In the genomic region with DNA sequence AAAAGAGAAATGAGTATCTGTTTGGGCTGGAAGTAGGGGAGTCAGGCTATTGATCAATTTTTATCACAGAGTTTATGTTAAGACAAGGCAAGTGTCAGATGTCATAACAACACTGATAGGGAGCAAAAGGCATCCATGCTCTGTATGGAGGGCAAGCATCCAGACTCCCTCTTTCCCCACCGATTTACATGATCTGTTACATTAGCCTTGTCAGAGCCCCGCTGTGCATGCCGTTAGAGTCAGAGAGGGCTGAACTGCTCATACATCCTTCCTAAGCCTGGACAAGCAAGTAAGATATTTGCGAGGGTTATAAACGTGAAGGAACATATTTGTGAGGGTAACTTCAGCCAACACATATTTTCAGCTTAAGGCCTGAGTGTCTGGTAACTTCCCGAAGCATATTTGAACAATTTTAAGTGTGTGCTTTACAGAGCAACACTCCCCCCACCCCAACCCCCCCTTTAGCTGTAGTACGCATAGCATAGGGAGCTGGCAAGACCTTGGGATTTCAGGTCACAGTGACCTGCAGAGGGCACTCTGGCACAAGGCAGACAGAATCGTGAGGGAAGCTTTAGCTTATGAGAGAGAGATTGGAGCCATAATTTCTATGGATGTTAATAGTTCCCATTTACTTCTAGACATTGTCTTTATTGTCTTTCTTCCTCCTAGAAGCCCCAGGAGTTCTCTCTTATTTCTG, we compare ENCODE assay signal across 10 mouse cellular contexts.
A peak's percentile ranks its signal among the peaks of the same experiment; 100 is the strongest.
DNase-seq lines count a peak whose midpoint lies in the region; ATAC-seq lines count a peak whose summit lies in the region.
"Had no signal": no experiment of that assay in that cellular context is flagged by ENCODE, and none has a peak within 500 bp of the region (broad histone marks: within the 10 kb centered on the region; RNA-seq: fewer than 3 reads in every experiment).

No protein-coding gene starts in this region.

- WGBS in forebrain, embryonic 15.5 days: 44% methylated on average over 8 of the region's 8 CpGs
- WGBS in stomach, embryonic 15.5 days: 15% methylated on average over 8 of the region's 8 CpGs

- no peaks in the 10 kb centered on the region for H3K9me3 ChIP-seq in forebrain, embryonic 15.5 days
- no peaks in the 10 kb centered on the region for H3K9me3 ChIP-seq in stomach, embryonic 15.5 days
- H3K9me3 ChIP-seq: embryonic facial prominence, embryonic 13.5 days had no signal

- H3K27ac ChIP-seq in forebrain, embryonic 15.5 days (replicated peaks): no peak overlapping the region
- H3K27ac ChIP-seq in stomach, embryonic 15.5 days: no peak overlapping the region
- H3K27ac ChIP-seq: embryonic facial prominence, embryonic 13.5 days; macrophage had no signal

- H3K36me3 ChIP-seq in forebrain, embryonic 15.5 days: no peaks in the 10 kb centered on the region
- H3K36me3 ChIP-seq in stomach, embryonic 15.5 days: no peaks in the 10 kb centered on the region
- H3K36me3 ChIP-seq: embryonic facial prominence, embryonic 13.5 days had no signal

- H3K27me3 ChIP-seq in forebrain, embryonic 15.5 days: no peaks in the 10 kb centered on the region
- no peaks in the 10 kb centered on the region for H3K27me3 ChIP-seq in stomach, embryonic 15.5 days (replicated peaks)
- H3K27me3 ChIP-seq: embryonic facial prominence, embryonic 13.5 days had no signal

- 0 out of 2 replicates have a peak, but pooled peaks have one; percentile 73 for ATAC-seq in forebrain, embryonic 15.5 days (replicated peaks)
- peak; percentile 72; the same call in 1 of the 2 replicates for ATAC-seq in stomach, embryonic 15.5 days (ENCODE audit: insufficient read depth, low FRiP score, low read depth)

- no peak overlapping the region for H3K4me2 ChIP-seq in forebrain, embryonic 15.5 days (replicated peaks)
- no peak overlapping the region for H3K4me2 ChIP-seq in stomach, embryonic 15.5 days
- H3K4me2 ChIP-seq: embryonic facial prominence, embryonic 13.5 days had no signal

- no peaks in the 10 kb centered on the region for H3K4me1 ChIP-seq in forebrain, embryonic 15.5 days
- H3K4me1 ChIP-seq in stomach, embryonic 15.5 days: no peaks in the 10 kb centered on the region
- H3K4me1 ChIP-seq: embryonic facial prominence, embryonic 13.5 days had no signal

- no peak overlapping the region for H3K9ac ChIP-seq in forebrain, embryonic 15.5 days (replicated peaks)
- no peak overlapping the region for H3K9ac ChIP-seq in stomach, embryonic 15.5 days
- H3K9ac ChIP-seq: embryonic facial prominence, embryonic 13.5 days had no signal

- H3K4me3 ChIP-seq in forebrain, embryonic 15.5 days: no peak overlapping the region
- H3K4me3 ChIP-seq in stomach, embryonic 15.5 days (replicated peaks): no peak overlapping the region
- H3K4me3 ChIP-seq: embryonic facial prominence, embryonic 13.5 days had no signal

- DNase-seq in ovary, adult 18-20 months (ENCODE audit: low spot score): peak; percentile 15
- DNase-seq in ovary, postnatal 10 days (ENCODE audit: low spot score): no peak
- peak; percentile 30 for DNase-seq in cerebellum, adult 11 months
- peak; percentile 7 to 70 for DNase-seq in layer of hippocampus, adult 18-20 months (ENCODE audit: low spot score in 2 of 2)
- peak; percentile 28 for DNase-seq in lung, postnatal 36 days
- DNase-seq in natural killer cell, adult 2 months (ENCODE audit: low spot score in 2 of 2): no peak

Comparison
In these comparisons a context has a peak if more than half of its experiments do, and no peak if none do; other contexts are left out.
1. DNase-seq: peak in ovary, adult 18-20 months (single experiment), cerebellum, adult 11 months (single experiment), layer of hippocampus, adult 18-20 months (2 of 2) and lung, postnatal 36 days (single experiment); none in ovary, postnatal 10 days (single experiment) and natural killer cell, adult 2 months (0 of 2).